Mouse (Mus musculus) heart, embryonic 16.5 days (tissue): ENCODE data around the gene Rrp36. TPM values are rescaled to one million over a fixed set of nuclear protein-coding genes. Genes with fewer than 3 reads are reported as not detected.
A peak's percentile ranks its signal among the peaks of the same experiment; 100 is the strongest.

Source experiments
- ATAC-seq: fragments of 200-750 bp; cut with Nextera tagmentation; replicated peaks from 2 replicates; pipeline ENCODE4 v1.8.0; 2017; ENCODE audit warnings: moderate number of reproducible peaks; ENCODE audit not compliant: insufficient read depth, low FRiP score; ENCODE audit errors: extremely low read depth
- H3K27ac ChIP-seq: fragments of 300-500 bp; sonication (generic); 2 replicates; pipeline ENCODE4 v1.5.1; 2014; ENCODE audit warnings: mild to moderate bottlenecking, low read length, control low read depth, moderate library complexity
- H3K27me3 ChIP-seq: fragments of 300-500 bp; sonication (generic); 2 replicates; pipeline ENCODE4 v1.6.1; 2014; ENCODE audit warnings: low read length, mixed read lengths; ENCODE audit not compliant: control insufficient read depth, insufficient read depth
- H3K36me3 ChIP-seq: fragments of 300-500 bp; sonication (generic); 2 replicates; pipeline ENCODE4 v1.6.1; 2014; ENCODE audit not compliant: control insufficient read depth, insufficient read depth
- H3K4me1 ChIP-seq: fragments of 300-500 bp; sonication (generic); 2 replicates; pipeline ENCODE4 v1.6.1; 2014; ENCODE audit warnings: low read length, mixed read lengths; ENCODE audit not compliant: control insufficient read depth, insufficient read depth
- H3K4me2 ChIP-seq: fragments of 300-500 bp; sonication (generic); 2 replicates; pipeline ENCODE4 v1.6.1; 2014; ENCODE audit warnings: low read depth, mild to moderate bottlenecking, control low read depth, low read length
- H3K4me3 ChIP-seq: fragments of 300-500 bp; sonication (generic); 2 replicates; pipeline ENCODE4 v1.5.1; 2014; ENCODE audit warnings: mild to moderate bottlenecking, control low read depth, low read length
- H3K9ac ChIP-seq: fragments of 300-500 bp; sonication (generic); 2 replicates; pipeline ENCODE4 v1.6.1; 2014; ENCODE audit warnings: low read length, control low read depth
- H3K9me3 ChIP-seq: fragments of 300-500 bp; sonication (generic); replicated peaks from 2 replicates; pipeline ENCODE4 v1.6.1; 2016; ENCODE audit warnings: low read length; ENCODE audit not compliant: control insufficient read depth
- WGBS: fragments of 180-500 bp; shearing (Covaris S2); extraction: QIAGEN DNeasy Blood & Tissue Kit; methylation state at CpG from one replicate; pipeline ENCODE4 v1.1.7; 2014; 5-methylcytosine and 5-hydroxymethylcytosine counted together
- polyA plus RNA-seq: library from polyadenylated mRNA; unstranded; fragments of >200 nt; fragmentation: Nextera tagmentation; extraction: Ambion mirVana; gene quantifications from 2 replicates; pipeline ENCODE4 v1.2.1, GENCODE M21; 2015

Rrp36 gene
- polyA plus RNA-seq, 1 experiment from 2014 or later = 39.7 TPM

DNA sequence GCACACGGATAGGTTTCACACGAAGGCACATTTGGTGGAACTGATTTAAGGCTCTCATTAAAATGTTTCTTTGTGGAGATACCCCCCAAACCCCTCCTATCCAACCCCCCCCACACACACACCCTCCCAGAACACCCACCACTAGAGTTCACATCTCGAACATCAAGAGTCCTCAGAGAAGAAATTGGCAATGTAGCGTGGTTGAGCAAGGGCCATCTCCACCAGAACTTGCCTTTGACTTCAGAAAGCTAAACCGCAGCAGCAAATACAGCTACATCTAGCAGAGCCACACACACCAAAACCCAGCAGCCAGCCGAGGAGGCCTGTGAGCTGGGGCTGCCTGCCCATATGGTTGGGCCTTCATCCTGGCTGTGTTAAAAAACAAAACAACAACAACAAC is 46.7 kb downstream of the Rrp36 start:
- Histone ChIP-seq H3K27me3 (no peaks in the 10 kb centered on the region), H3K9ac (peak overlapping the region; percentile 98), H3K4me3 (peak overlapping the region; percentile 95), H3K36me3 (peaks cover 7% of the 10 kb centered on the region), H3K4me1 (peaks cover 54% of the 10 kb centered on the region), H3K9me3 (no peaks in the 10 kb centered on the region), H3K4me2 (peak overlapping the region; percentile 83), H3K27ac (peak overlapping the region; percentile 32; the same call in 1 of the 2 replicates)
- WGBS = 48% methylated on average over 6 of the region's 6 CpGs
- ATAC-seq = no peak

DNA sequence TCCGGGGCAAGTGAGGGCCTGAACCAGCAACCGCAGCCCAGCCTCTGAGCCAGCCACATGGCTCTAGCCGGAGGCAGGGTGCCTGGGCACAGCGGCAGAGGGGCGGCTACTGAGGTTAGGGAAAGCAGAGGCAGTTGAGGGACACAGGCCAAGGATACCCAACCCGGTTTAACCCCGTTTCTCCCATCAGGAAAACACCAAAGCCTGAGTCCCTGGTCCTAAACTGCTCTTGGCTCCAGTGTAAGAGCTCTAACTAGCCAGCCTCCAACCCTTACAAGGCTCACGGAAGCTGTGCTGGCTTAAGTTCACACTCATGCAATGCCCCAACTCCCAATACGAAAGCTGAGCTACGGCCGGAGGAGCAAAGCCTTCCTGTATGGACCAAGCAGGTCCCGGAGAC is 49.6 kb downstream of the Rrp36 start:
- no peaks in the 10 kb centered on the region for H3K27me3 ChIP-seq
- H3K36me3 ChIP-seq = no peaks in the 10 kb centered on the region
- H3K9me3 ChIP-seq = no peaks in the 10 kb centered on the region
- H3K4me3 ChIP-seq = 0 out of 2 replicates have a peak overlapping the region, but pooled peaks have one; percentile 2
- WGBS = 55% methylated on average over 12 of the region's 12 CpGs
- peak overlapping the region; percentile 51 for H3K9ac ChIP-seq
- peak overlapping the region; percentile 42 for H3K4me2 ChIP-seq
- peak overlapping the region; percentile 73 for H3K27ac ChIP-seq
- peaks cover 68% of the 10 kb centered on the region for H3K4me1 ChIP-seq
- ATAC-seq = no peak

DNA sequence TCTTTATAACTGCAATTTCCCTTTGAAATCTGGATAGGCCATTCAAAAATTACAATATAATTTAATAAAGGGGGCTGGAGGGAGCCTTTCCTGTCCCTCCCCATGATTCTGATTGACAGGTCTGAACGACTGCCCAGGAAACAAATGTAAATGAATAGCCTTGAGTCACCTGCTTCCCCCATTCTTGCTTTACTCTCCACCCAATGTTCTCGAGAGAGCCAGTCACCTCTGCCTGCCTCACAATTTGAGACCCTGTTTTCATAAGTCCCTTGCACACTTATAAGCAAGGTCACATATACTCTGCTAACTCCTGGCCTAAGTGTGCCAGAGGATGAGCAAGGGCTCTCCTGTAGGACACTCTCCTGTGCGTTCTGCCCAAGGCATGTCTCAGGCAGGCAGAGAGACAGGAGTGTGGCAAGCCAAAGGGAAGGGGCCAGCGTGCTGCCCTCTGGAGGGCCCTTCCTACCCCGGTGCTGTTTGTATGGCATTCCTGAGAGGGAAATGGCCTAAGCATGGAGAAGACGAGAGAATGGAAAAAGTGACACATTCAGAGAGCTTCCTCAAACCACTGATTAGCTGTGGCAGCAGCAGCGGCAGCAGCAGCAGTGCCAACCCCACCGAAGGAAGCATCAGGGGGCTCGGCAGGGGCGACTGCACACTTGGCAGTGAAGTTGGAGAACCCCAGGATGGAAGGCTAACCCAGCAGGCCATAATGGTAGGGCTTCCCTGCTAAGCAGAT is 50.2 kb downstream of the Rrp36 start:
- Histone ChIP-seq H3K27me3 (no peaks in the 10 kb centered on the region), H3K36me3 (no peaks in the 10 kb centered on the region), H3K27ac (peak overlapping the region; percentile 73), H3K9ac (peak overlapping the region; percentile 51), H3K4me3 (no peak overlapping the region), H3K9me3 (no peaks in the 10 kb centered on the region), H3K4me2 (peak overlapping the region; percentile 42), H3K4me1 (peaks cover 73% of the 10 kb centered on the region)
- WGBS = 13% methylated on average over 10 of the region's 10 CpGs
- peak; percentile 23; the same call in 1 of the 2 replicates for ATAC-seq

DNA sequence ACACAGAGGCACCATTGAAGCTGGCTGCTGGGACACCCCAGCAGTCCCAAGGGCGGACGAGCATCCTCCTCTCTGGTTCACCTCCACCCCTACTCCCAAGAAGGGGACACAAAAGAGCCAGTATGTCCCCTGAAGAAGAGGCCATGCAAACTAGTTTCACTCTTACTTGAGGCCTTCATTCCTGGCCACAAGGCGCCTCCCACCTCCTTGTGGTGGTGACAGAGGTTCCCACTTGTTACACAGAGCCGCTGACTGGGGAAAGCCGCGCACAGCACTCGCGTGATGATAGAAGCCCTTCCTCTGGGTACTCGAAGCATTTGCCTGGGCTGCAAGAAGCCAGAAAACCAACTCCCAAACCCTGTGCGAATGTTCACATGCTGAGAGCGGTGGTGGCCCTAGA is 51.9 kb downstream of the Rrp36 start:
- Histone ChIP-seq H3K4me2 (no peak overlapping the region), H3K36me3 (no peaks in the 10 kb centered on the region), H3K9ac (0 out of 2 replicates have a peak overlapping the region, but pooled peaks have one; percentile 3), H3K4me1 (peaks cover 82% of the 10 kb centered on the region), H3K27me3 (no peaks in the 10 kb centered on the region), H3K4me3 (no peak overlapping the region), H3K27ac (peak overlapping the region; percentile 78), H3K9me3 (no peaks in the 10 kb centered on the region)
- ATAC-seq = no peak
- WGBS = 41% methylated on average over 11 of the region's 11 CpGs

DNA sequence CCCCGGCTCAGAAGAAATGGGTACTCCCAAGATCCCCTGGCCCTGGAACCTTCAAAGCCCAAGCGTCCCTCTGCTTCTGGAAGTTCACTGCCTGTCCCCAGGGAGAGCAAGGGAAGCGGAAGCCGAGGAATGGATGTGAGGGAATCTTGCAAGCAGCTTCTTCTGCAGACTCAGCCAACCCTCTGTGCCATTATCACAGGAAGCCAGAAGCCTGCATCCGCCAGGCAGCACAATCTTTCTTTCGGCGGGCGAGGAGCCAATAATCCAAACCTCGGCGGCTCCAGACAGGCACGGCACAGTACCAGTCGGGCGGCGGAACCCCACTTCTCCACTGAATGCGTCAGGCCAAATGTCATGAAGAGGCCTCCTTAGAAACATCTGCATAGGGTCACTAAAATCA is 52.8 kb downstream of the Rrp36 start:
- Histone ChIP-seq H3K4me2 (peak overlapping the region; percentile 55), H3K27ac (peak overlapping the region; percentile 78), H3K4me1 (peaks cover 85% of the 10 kb centered on the region), H3K9me3 (no peaks in the 10 kb centered on the region), H3K4me3 (peak overlapping the region; percentile 19; the same call in 1 of the 2 replicates), H3K9ac (peak overlapping the region; percentile 52), H3K27me3 (no peaks in the 10 kb centered on the region), H3K36me3 (no peaks in the 10 kb centered on the region)
- ATAC-seq = no peak; the same call in 1 of the 2 replicates
- WGBS = 14% methylated on average over 15 of the region's 15 CpGs

DNA sequence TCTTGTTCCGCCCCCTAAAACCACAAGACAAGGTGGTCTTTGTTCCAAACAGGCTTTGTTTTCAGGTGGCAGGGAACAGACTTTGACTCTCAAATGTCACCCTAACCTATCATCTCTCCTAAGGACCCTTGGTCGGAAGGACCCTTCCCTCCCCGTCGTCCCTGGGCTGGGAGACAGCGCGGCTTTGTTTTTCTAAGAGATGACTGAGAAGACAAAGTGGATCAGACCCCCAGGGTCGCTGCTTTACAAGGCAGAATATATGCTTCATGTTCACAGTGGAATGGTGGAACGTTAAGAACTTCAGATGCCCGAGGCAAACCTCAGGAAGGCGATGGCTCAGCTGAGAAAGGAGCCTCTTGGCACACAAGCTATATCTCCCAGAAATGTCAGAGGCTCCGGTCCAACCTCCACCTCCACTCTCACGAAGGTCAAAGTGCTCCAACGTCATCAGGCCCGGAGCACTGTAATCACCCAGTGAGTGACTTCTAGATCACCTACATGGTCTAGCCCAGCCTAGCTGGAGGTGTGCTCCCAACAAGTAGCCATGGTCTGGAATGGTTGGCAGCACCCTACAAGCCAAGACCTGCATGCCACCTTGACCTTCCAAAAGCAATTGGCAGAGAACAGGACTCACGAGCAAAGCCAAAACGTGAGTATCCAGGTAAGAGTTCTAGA is 54.3 kb downstream of the Rrp36 start:
- H3K4me1 ChIP-seq = peaks cover 79% of the 10 kb centered on the region
- H3K9me3 ChIP-seq = no peaks in the 10 kb centered on the region
- H3K27me3 ChIP-seq = no peaks in the 10 kb centered on the region
- H3K27ac ChIP-seq = peak overlapping the region; percentile 87
- peak overlapping the region; percentile 71 for H3K9ac ChIP-seq
- ATAC-seq = no peak
- no peak overlapping the region for H3K4me3 ChIP-seq
- WGBS = 36% methylated on average over 16 of the region's 16 CpGs
- H3K4me2 ChIP-seq = peak overlapping the region; percentile 45; the same call in 1 of the 2 replicates
- H3K36me3 ChIP-seq = no peaks in the 10 kb centered on the region

GRCm38 (mm10) chr17:46618769-46619682 is 55.1 kb downstream of the Rrp36 start:
- peaks cover 72% of the 10 kb centered on the region for H3K4me1 ChIP-seq
- peak overlapping the region; percentile 71 for H3K9ac ChIP-seq
- WGBS = 20% methylated on average over 27 of the region's 27 CpGs
- peak overlapping the region; percentile 87 for H3K27ac ChIP-seq
- no peaks in the 10 kb centered on the region for H3K36me3 ChIP-seq
- H3K4me3 ChIP-seq = no peak overlapping the region
- H3K4me2 ChIP-seq = peak overlapping the region; percentile 45
- no peaks in the 10 kb centered on the region for H3K27me3 ChIP-seq
- no peak for ATAC-seq
- no peaks in the 10 kb centered on the region for H3K9me3 ChIP-seq

DNA sequence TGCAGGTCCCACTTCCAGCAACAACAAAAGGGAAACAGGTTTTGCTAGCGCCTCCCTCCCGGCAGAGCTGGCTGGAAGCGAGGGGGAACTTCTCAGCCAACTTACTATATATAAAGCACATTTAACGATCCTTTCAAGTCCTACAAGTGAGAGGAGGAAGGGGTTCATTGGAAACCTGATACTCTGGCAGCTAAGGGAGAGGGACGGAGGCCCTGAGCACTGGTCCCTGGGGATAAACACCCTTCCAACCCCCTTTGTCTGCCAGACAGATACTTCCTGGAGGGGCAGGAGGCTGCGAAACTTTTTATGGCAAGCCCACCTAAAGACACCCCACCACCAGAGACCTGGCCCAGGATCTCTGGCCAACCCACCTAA is 55.8 kb downstream of the Rrp36 start:
- no peak; the same call in 1 of the 2 replicates for ATAC-seq
- 11% methylated on average over 6 of the region's 6 CpGs for WGBS
- H3K27ac ChIP-seq = peak overlapping the region; percentile 87
- peak overlapping the region; percentile 71 for H3K9ac ChIP-seq
- no peaks in the 10 kb centered on the region for H3K36me3 ChIP-seq
- H3K4me3 ChIP-seq = 0 out of 2 replicates have a peak overlapping the region, but pooled peaks have one; percentile 2
- no peaks in the 10 kb centered on the region for H3K9me3 ChIP-seq
- H3K4me1 ChIP-seq = peaks cover 70% of the 10 kb centered on the region
- H3K4me2 ChIP-seq = peak overlapping the region; percentile 45
- no peaks in the 10 kb centered on the region for H3K27me3 ChIP-seq
